ENCODE assay signal across 15 mouse cellular contexts in the genomic region with DNA sequence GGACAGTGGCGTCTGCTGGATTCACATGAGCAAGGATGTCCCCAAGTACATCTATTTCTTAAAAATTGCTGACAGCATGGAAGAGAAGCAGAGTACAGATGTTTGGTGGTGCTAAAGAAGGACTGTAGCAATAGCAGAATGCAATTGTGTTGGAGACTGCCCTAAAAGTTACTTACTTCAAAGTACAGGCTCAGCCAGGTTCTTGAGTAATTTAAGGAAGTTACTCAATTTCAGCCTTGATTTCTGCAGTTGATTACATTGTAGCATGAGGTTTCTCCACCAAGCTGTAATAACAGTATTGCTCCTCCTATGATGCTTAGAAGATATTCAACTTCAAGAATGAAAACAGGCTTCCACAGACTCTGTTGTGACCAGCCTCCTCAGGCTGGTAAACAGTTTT.
"Had no signal": no experiment of that assay in that cellular context is flagged by ENCODE, and none has a peak within 500 bp of the region (broad histone marks: within the 10 kb centered on the region; RNA-seq: fewer than 3 reads in every experiment).

No protein-coding gene starts in this region.

- H3K4me2 ChIP-seq: limb, embryonic 13.5 days; liver, embryonic 15.5 days; lung, embryonic 15.5 days; midbrain, embryonic 12.5 days; stomach, embryonic 15.5 days had no signal

- H3K9ac ChIP-seq: limb, embryonic 13.5 days; liver, embryonic 15.5 days; lung, embryonic 15.5 days; midbrain, embryonic 12.5 days; stomach, embryonic 15.5 days had no signal

- ATAC-seq: hindbrain, embryonic 16.5 days; inflammation-experienced regulatory T-cells, adult 6 months; intestine, postnatal 0 days; midbrain, embryonic 16.5 days had no signal

- DNase-seq: kidney, postnatal 14 days; left cerebral cortex, postnatal 4 days; lung, postnatal 4 days; right cerebral cortex, postnatal 14 days; thymus, adult 2 months; thymus, postnatal 25 days had no signal

- H3K4me1 ChIP-seq: liver, embryonic 15.5 days; midbrain, embryonic 12.5 days; stomach, embryonic 15.5 days had no signal

- H3K27me3 ChIP-seq: limb, embryonic 13.5 days; liver, embryonic 15.5 days; lung, embryonic 15.5 days; midbrain, embryonic 12.5 days; stomach, embryonic 15.5 days had no signal

- H3K36me3 ChIP-seq: limb, embryonic 13.5 days; liver, embryonic 15.5 days; lung, embryonic 15.5 days; midbrain, embryonic 12.5 days; stomach, embryonic 15.5 days had no signal

- H3K4me3 ChIP-seq: limb, embryonic 13.5 days; liver, embryonic 15.5 days; lung, embryonic 15.5 days; midbrain, embryonic 12.5 days; stomach, embryonic 15.5 days had no signal

- H3K9me3 ChIP-seq: limb, embryonic 13.5 days; liver, embryonic 15.5 days; lung, embryonic 15.5 days; midbrain, embryonic 12.5 days; stomach, embryonic 15.5 days had no signal

- H3K27ac ChIP-seq: limb, embryonic 13.5 days; liver, embryonic 15.5 days; lung, embryonic 15.5 days; midbrain, embryonic 12.5 days; stomach, embryonic 15.5 days had no signal
